Mouse (Mus musculus): ENCODE data around the gene Pax8. TPM values are rescaled to one million over a fixed set of nuclear protein-coding genes. Genes with fewer than 3 reads are reported as not detected.

Pax8 gene
- polyA plus RNA-seq, 1 experiment from 2014 or later: 6.8 TPM

DNA sequence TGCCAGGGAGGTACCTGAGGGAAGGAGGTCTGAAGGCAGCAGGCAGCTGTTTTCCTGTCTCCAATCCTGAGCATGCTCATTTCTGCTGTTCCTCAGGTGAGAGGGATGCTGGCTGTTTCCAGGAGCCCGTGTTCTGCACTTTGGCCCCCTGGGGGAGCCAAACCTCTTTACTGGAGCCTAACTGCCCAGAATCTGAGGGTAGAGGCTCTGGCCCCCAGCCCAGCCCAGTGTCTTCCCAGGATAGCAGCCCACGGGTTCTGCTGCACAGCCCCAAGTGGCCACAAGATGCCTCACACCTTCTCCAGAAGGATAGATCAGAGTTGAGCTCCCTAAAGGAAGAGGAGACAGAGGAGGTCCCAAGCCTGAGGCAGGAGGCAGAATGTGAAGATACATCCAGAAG, 78.3 kb downstream of the Pax8 start:
- DNase-seq (ENCODE audit: low spot score): no peak
- Histone ChIP-seq H3K9me3 (replicated peaks) (no peaks in the 10 kb centered on the region), H3K4me3 (no peak overlapping the region), H3K27me3 (ENCODE audit: low read depth, poor library complexity, severe bottlenecking) (no peaks in the 10 kb centered on the region), H3K27ac (replicated peaks) (no peak overlapping the region), H3K36me3 (no peaks in the 10 kb centered on the region), H3K4me1 (no peaks in the 10 kb centered on the region)
- 22% methylated on average over 2 of the region's 2 CpGs for WGBS

DNA sequence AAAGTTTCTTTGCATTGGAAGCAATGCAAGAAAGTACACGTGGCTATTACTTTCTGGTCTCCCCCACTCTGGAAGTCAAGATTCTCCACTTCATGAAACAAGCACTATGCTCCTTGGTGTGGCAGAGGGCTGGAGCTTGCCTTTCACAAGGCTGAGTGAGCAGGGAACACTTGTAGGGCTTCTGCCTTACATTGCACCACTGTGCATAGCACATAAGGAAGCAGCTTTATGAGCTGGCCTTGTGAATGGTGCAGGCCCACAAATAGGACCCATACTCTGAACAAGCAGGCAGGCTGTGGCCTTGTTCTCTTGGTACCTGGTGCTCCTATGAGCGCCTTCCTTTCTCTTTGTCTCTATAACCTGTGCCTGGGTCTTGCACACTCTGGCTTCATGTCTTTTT, 82.1 kb downstream of the Pax8 start:
- no peak for DNase-seq (ENCODE audit: low spot score)
- WGBS: 74% methylated on average over 2 of the region's 2 CpGs
- Histone ChIP-seq H3K9me3 (replicated peaks) (no peaks in the 10 kb centered on the region), H3K27me3 (ENCODE audit: low read depth, poor library complexity, severe bottlenecking) (no peaks in the 10 kb centered on the region), H3K4me1 (no peaks in the 10 kb centered on the region), H3K36me3 (no peaks in the 10 kb centered on the region), H3K27ac (replicated peaks) (no peak overlapping the region), H3K4me3 (no peak overlapping the region)

DNA sequence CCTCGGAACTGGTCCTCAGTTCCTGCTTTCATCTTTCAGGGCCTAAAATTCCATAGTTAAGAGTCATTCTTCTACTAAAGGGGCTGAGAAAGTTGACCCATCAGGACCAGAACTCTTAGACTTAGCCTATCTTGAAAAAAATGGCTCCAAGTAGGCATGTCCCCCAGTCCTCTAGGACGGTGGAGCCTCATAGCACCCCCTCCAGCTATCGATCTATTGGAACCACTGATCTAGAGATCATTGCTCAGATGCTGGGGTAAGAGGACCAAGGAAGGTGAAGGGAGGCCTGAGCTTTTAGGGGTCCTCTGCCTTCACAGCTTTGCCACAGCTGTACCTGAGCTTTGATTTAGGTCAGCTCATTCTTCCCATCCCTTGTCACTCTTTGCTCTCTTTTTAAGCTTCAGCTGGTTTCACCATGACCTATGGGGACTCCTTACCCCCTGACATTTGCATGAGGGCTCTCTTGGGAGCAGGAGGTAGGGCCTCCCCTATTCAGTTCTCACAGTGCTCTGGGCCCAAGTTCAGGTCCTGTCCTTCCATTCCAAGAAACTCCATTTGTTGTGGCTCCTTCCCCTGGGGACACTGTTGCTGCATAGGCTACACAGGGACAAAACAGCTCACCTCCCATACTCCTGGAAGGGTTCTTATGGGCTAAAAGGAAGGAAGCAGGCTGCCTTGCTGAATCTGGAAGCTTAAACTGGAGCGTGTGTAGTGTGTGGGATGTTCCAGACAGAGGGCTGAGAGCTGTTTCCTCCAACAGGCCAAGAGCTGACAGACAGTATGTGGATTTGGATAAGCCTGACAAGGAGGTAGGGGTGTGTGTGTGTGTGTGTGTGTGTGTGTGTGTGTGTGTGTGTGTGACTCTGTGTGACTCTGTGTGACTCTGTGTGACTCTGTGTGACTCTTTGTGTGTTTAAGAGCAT, 87.8 kb downstream of the Pax8 start:
- Histone ChIP-seq H3K4me3 (no peak overlapping the region), H3K4me1 (no peaks in the 10 kb centered on the region), H3K9me3 (replicated peaks) (no peaks in the 10 kb centered on the region), H3K27ac (replicated peaks) (no peak overlapping the region), H3K27me3 (ENCODE audit: low read depth, poor library complexity, severe bottlenecking) (no peaks in the 10 kb centered on the region), H3K36me3 (no peaks in the 10 kb centered on the region)
- WGBS: 86% methylated on average over 4 of the region's 4 CpGs
- DNase-seq (ENCODE audit: low spot score): no peak

DNA sequence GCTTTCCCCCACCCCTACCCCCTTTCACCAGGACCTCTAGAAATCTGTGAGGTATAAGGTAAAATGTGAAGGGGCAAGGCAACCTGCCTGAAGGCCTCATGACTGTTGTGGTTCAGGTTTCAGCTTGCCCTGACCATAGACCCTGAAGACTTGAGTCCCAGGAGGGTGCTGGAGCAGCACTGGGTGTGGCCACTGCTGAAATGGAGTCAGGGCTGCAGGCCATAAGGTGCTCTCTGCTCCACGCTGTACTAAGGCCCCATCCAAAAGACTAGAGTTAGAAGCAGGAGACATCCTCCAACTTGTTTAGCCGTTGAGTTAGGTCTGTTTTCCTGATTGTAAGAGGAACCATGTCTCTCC, 88.5 kb downstream of the Pax8 start:
- H3K4me3 ChIP-seq: no peak overlapping the region

DNA sequence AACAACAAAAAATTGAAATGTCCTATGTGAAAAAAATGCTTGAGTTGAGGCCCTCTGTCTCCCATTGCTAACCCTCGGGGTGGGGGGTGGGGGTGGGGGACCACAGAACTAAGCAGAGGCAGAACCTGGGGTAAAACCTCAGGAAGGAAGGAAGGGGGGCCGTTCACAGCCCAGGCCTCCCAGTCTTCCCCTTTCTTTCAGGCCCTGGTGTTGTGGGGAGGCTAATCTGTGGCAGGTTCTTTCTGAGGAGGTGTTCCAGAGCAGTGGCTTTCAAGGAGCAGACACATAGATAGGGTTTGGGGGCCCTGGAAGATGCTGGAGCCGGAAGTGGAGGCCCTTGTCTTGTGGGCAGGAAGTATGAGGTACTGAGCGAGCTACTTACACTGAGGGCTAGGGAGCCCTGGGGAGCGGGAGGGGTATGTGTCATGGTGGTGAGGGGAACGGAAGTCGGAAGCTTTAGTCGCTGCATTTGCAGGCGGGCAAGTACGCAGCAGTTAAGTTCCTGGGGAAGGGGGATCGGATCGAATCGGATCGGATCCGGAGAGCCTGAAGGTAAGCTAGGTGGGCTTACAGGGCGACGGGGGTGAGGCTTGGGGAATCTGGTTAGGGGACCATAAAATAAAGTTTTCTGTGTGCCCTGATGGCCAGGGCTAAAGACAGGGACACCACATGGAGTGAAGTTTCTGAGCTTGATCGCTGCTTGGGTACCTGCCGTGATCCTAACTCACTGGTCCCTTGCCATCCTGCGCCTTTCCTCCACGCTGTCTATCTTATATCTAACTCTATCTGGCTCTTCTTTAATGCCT, 89.0 kb downstream of the Pax8 start:
- Histone ChIP-seq H3K36me3 (no peaks in the 10 kb centered on the region), H3K9me3 (replicated peaks) (no peaks in the 10 kb centered on the region), H3K4me3 (no peak overlapping the region), H3K4me1 (no peaks in the 10 kb centered on the region), H3K27ac (replicated peaks) (no peak overlapping the region), H3K27me3 (ENCODE audit: low read depth, poor library complexity, severe bottlenecking) (no peaks in the 10 kb centered on the region)
- DNase-seq (ENCODE audit: low spot score): no peak
- 87% methylated on average over 21 of the region's 21 CpGs for WGBS

More for the DNA sequence above, 88.5 kb downstream of the Pax8 start:
- Histone ChIP-seq H3K9me3 (replicated peaks) (no peaks in the 10 kb centered on the region), H3K27me3 (ENCODE audit: low read depth, poor library complexity, severe bottlenecking) (no peaks in the 10 kb centered on the region), H3K36me3 (no peaks in the 10 kb centered on the region), H3K27ac (replicated peaks) (no peak overlapping the region), H3K4me1 (no peaks in the 10 kb centered on the region)
- no peak for DNase-seq (ENCODE audit: low spot score)
- WGBS: 91% methylated on average over 2 of the region's 2 CpGs

DNA sequence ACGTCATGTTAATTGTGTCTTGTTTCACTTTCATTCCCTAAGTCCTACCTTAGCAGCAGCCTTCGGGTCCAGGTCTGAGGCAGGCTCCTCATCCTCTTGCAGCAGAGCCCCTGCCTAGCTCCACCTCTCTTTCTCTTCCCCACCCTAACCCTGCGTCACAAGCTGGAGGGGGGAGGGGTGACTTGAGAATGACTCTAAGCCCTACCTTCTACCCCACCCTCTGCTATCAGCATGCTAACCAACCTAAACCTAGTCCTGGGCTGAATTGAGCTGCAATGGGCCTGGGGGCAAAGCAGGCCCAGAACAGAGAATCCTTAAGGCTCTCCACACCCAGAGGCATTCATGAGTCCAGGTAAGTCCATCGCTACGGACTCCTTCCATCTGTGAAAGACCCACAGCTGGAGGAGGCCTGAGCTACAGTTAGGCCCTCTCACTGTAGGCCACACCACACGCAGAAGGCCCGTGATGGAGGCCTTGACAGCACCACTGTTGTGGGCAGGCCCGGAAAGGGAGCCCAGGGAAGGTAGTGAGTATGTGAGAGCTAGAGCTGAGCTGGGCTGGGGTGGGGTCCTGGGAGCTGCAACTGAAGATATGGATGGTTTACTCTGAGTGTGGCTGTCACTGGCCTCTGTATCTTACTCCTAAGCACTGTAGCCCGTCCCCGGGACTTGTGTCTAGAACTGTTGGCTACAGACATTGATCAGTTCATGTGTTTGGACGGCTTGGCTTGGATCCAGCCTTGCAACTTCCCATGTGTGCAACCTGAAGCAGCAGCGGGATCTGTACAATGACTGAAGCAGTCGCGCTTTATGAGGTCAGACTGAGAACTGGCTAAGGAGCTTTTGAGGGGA, 90.1 kb downstream of the Pax8 start:
- no peak overlapping the region for H3K4me3 ChIP-seq
- no peak for DNase-seq (ENCODE audit: low spot score)
- H3K9me3 ChIP-seq (replicated peaks): no peaks in the 10 kb centered on the region
- no peak overlapping the region for H3K27ac ChIP-seq (replicated peaks)
- no peaks in the 10 kb centered on the region for H3K36me3 ChIP-seq
- WGBS: 84% methylated on average over 14 of the region's 14 CpGs
- H3K27me3 ChIP-seq (ENCODE audit: low read depth, poor library complexity, severe bottlenecking): no peaks in the 10 kb centered on the region
- no peaks in the 10 kb centered on the region for H3K4me1 ChIP-seq

DNA sequence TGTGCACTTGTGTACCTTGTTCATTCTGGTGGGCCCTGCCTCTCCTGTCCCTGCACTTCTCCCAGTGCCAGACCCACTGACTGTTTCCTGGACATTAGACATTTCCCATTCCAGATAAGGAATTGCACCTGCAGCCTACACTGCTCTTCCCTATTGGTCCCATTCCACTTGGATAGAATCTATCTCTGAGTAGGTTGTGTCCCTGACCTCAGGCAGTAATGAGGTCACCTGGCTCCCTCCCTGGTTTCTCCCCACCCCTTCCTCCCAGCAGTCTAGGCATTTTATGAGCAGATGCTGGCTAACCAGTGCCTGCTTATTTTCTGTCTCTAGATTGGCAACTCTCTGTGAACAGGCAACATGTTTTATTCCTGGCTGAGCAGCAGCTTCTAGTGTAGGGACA, 91.0 kb downstream of the Pax8 start:
- Histone ChIP-seq H3K4me3 (no peak overlapping the region), H3K36me3 (no peaks in the 10 kb centered on the region), H3K27me3 (ENCODE audit: low read depth, poor library complexity, severe bottlenecking) (no peaks in the 10 kb centered on the region), H3K27ac (replicated peaks) (no peak overlapping the region), H3K9me3 (replicated peaks) (no peaks in the 10 kb centered on the region), H3K4me1 (no peaks in the 10 kb centered on the region)
- no peak for DNase-seq (ENCODE audit: low spot score)

DNA sequence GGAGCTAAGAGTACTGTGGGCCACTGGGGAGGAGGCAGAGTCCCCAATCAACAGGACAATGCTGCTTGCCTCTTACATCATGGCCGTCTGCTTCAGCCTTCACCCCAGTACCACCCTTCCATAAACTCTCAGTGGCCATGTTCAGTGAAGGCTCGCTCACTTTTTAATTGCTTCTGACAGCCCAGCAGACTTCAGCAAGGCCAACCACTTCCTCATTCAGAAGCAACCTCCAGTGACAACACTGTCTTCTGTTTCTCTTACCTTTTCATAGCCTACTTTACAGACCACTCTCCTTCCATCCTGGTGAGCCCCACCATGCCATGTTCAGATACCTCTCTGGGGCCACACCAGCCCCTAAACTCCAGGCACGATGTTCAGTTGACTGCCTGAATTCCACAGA, 91.8 kb downstream of the Pax8 start:
- Histone ChIP-seq H3K4me3 (no peak overlapping the region), H3K27ac (replicated peaks) (no peak overlapping the region), H3K4me1 (no peaks in the 10 kb centered on the region), H3K9me3 (replicated peaks) (no peaks in the 10 kb centered on the region), H3K27me3 (ENCODE audit: low read depth, poor library complexity, severe bottlenecking) (no peaks in the 10 kb centered on the region), H3K36me3 (no peaks in the 10 kb centered on the region)
- DNase-seq (ENCODE audit: low spot score): no peak
- WGBS: 86% methylated on average over 3 of the region's 3 CpGs

DNA sequence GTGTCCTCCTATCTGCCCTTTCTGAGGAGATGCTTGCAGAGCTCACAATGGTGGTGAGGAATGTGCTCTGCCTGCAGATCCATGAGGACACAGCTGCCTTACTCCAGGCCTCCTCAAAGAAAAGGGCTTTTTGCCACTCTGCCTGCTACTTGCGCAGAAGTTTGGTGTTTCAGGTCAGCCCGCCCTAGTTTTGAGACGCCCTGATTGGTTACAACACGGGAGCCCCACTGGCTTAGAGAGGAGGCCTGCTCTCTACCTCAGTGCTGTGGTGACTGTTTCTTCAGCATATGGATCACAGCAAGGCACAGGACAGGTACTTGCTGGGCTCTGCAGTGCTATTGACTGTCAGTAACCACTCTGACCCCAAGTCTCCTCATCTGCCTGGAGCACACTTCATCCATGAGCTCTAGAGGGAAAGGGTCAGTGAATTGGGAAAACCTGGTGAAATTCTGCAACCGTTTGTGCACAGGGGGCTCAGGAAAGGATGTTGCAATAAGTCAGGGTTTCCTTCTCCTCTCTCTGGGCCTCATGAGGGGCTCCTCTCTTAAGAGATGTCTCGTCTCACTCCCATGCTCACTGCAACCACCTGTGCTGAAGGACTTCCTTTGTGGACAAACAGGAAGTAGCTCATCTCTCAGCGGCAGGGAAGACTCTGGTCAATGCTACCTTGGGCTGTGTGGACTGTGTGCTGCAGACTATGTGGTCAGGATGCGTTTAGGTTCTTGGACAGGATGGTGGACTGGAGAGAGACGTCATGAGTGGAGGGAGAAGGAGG, 92.8 kb downstream of the Pax8 start:
- DNase-seq (ENCODE audit: low spot score): no peak
- Histone ChIP-seq H3K4me3 (no peak overlapping the region), H3K27ac (replicated peaks) (no peak overlapping the region), H3K27me3 (ENCODE audit: low read depth, poor library complexity, severe bottlenecking) (no peaks in the 10 kb centered on the region), H3K9me3 (replicated peaks) (no peaks in the 10 kb centered on the region), H3K36me3 (no peaks in the 10 kb centered on the region), H3K4me1 (no peaks in the 10 kb centered on the region)
- 79% methylated on average over 9 of the region's 9 CpGs for WGBS

DNA sequence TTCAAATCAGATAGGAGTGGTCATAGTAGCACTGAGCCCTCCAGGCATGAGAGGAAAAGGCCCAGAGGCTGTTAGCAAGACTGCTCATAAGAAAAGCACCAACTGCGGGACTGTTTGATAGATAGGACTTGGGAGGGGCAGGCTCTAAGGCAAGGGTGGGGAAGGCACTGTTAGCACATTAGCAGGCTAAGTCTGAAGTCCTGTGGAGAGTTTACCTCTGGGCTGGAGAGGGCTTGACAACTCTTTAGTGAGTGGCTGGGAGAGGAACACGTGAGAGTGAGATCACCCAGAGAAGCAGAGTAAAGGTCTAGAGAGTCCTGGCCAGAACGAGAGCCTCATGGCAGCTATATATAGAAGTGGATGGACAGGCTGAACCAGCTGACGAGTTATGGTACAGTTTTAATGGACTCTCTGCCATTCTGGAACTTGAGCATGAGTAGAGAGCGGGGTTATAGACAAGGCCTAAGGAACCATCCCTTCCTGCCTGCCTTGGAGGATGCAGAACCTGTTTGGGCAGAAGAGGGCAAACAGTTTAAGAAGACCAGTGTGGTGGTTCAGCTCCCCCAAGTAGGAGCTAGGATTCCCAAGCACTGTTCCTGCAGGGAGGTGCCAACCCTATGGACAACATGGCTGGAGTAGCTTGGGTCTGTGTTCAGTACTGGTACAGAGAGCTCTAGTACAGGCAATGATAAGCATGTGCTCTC, 96.5 kb downstream of the Pax8 start:
- DNase-seq (ENCODE audit: low spot score): no peak
- Histone ChIP-seq H3K27ac (replicated peaks) (no peak overlapping the region), H3K4me1 (no peaks in the 10 kb centered on the region), H3K27me3 (ENCODE audit: low read depth, poor library complexity, severe bottlenecking) (no peaks in the 10 kb centered on the region), H3K36me3 (no peaks in the 10 kb centered on the region), H3K9me3 (replicated peaks) (no peaks in the 10 kb centered on the region), H3K4me3 (no peak overlapping the region)
- 85% methylated on average over 5 of the region's 5 CpGs for WGBS
